Mouse (Mus musculus): ENCODE data around the gene Krtap1-5. TPM values are rescaled to one million over a fixed set of nuclear protein-coding genes. Genes with fewer than 3 reads are reported as not detected.
"Not testable (repeated sequence)": the region's sequence is repeated elsewhere in the genome, so short reads cannot be mapped to it uniquely, and the experiment has no call there.

Gene Krtap1-5
- not detected in 2 replicates for polyA plus RNA-seq (2015; fragmentation: Nextera tagmentation; extraction: Ambion mirVana)

DNA sequence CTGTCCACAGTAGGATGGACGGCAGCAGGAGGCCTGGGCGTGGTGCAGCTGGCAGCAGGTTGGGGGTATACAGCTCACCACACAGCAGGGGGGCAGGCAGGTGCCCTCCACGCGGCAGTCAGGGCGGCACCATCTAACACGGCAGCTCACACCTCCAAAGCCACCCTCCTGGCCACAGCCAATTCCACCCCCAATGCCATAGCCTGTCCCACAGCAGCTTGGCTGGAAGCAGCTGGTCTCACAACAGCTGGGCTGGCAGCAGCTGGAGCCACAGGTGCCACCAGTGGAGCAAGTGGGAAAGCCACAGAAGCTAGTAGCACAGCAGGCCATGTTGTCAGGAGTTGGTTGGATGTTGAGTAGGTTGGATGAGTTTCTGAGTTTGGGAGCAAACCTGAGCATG is at the start of gene Krtap1-5:
TSS of gene Krtap1-5 (minus strand) at position 381 of the 400 bp plus-strand sequence.
- no peak for ATAC-seq (ENCODE audit: extremely low read depth, insufficient number of reproducible peaks, low FRiP score, low TSS enrichment)
- WGBS: 86% methylated on average over 6 of the region's 6 CpGs
- Histone ChIP-seq H3K27me3 (replicated peaks) (no peaks in the 10 kb centered on the region), H3K4me3 (no peak within 1 kb of the TSS), H3K9me3 (no peaks in the 10 kb centered on the region), H3K9ac (no peak within 1 kb of the TSS), H3K36me3 (no peaks in the 10 kb centered on the region), H3K27ac (replicated peaks) (no peak within 1 kb of the TSS), H3K4me1 (no peaks in the 10 kb centered on the region), H3K4me2 (no peak within 1 kb of the TSS)

GRCm38 (mm10) chr11:99628138-99628537 is 47.3 kb upstream of the Krtap1-5 start, which contains the start of gene Krtap4-1:
TSS of gene Krtap4-1 (minus strand) at chr11:99628238.
- Histone ChIP-seq H3K4me3 (no peak within 1 kb of the TSS), H3K4me1 (no peaks in the 10 kb centered on the region), H3K9me3 (no peaks in the 10 kb centered on the region), H3K9ac (no peak within 1 kb of the TSS), H3K27ac (replicated peaks) (no peak within 1 kb of the TSS), H3K36me3 (no peaks in the 10 kb centered on the region), H3K27me3 (replicated peaks) (no peaks in the 10 kb centered on the region), H3K4me2 (no peak within 1 kb of the TSS)
- ATAC-seq (ENCODE audit: extremely low read depth, insufficient number of reproducible peaks, low FRiP score, low TSS enrichment): no peak
- WGBS: 68% methylated on average over 4 of the region's 4 CpGs

DNA sequence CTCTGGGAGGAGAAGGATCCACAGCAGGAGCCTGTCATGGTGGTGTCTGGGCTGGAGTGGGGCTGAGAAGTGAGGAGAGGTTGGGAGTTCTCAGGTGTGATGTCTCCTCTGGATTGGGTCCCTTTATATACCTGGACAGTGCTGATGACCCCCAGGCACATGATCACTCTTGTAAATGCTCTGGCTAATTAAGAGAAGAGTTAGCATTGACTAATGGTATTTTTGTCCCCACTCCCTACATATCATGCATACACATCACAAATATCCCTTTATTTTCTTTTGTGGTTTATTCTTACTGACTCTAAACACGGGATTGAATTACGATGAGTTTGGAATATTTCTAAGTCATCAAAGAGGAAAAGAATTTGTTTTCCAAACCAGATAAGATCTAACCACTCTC is 39.5 kb upstream of the Krtap1-5 start, which contains the start of gene Gm11562:
TSS of gene Gm11562 (minus strand) at position 101 of the 400 bp plus-strand sequence.
- Histone ChIP-seq H3K27ac (replicated peaks) (no peak within 1 kb of the TSS), H3K4me2 (no peak within 1 kb of the TSS), H3K27me3 (replicated peaks) (no peaks in the 10 kb centered on the region), H3K9ac (no peak within 1 kb of the TSS), H3K4me3 (no peak within 1 kb of the TSS), H3K9me3 (no peaks in the 10 kb centered on the region), H3K4me1 (no peaks in the 10 kb centered on the region), H3K36me3 (no peaks in the 10 kb centered on the region)
- 76% methylated on average over 2 of the region's 2 CpGs for WGBS
- ATAC-seq (ENCODE audit: extremely low read depth, insufficient number of reproducible peaks, low FRiP score, low TSS enrichment): no peak

DNA sequence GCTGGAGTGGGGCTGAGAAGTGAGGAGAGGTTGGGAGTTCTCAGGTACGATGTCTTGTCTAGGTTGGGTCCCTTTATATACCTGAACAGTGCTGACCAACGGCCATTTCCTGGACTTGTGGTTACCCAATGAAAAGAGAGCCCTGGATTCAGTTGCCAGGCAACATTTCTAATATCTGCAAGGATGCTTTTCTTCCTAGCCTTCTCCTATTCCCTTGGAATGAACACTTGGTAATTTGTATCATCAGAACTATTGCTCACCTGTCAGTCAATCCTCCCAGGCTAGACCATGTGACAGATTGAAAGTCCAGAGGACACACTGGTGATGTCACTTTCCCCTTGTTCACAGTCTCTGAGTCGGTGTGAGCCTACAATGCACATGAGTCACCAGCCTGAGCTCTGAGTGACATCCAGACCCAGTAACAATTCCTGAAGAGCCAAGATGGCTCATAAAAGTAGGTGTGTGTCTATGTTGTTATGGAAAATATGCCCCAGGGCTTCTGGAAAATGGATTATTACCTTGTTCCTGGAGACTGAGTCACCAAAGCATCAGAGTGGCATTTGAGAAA is 34.1 kb upstream of the Krtap1-5 start, which contains the start of gene Krtap2-4:
TSS of gene Krtap2-4 (minus strand) at position 51 of the 568 bp plus-strand sequence.
- Histone ChIP-seq H3K9me3 (no peaks in the 10 kb centered on the region), H3K9ac (no peak within 1 kb of the TSS), H3K36me3 (no peaks in the 10 kb centered on the region), H3K27me3 (replicated peaks) (no peaks in the 10 kb centered on the region), H3K4me1 (no peaks in the 10 kb centered on the region), H3K4me2 (no peak within 1 kb of the TSS), H3K4me3 (no peak within 1 kb of the TSS), H3K27ac (replicated peaks) (no peak within 1 kb of the TSS)
- ATAC-seq (ENCODE audit: extremely low read depth, insufficient number of reproducible peaks, low FRiP score, low TSS enrichment): no peak
- WGBS: 61% methylated on average over 3 of the region's 3 CpGs

DNA sequence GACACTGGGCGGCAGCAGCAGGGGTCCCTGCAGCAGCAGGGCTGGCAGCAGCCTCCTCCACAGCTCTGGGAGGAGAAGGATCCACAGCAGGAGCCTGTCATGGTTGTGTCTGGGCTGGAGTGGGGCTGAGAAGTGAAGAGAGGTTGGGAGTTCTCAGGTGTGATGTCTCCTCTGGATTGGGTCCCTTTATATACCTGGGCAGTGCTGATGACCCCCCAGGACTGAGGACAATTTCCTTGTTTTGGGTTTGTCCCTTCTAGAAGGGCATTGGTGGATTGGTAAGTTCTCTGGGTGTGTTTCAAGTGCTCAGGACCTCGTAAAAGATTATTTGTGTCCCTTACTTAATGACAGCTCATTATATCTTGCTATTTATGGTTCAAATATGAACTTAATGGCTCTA is 29.3 kb upstream of the Krtap1-5 start, which contains the start of gene Gm11937:
TSS of gene Gm11937 (minus strand) at position 101 of the 400 bp plus-strand sequence.
- ATAC-seq (ENCODE audit: extremely low read depth, insufficient number of reproducible peaks, low FRiP score, low TSS enrichment); H3K4me1 ChIP-seq; H3K27me3 ChIP-seq (replicated peaks); H3K9me3 ChIP-seq; H3K36me3 ChIP-seq; H3K4me3 ChIP-seq; H3K4me2 ChIP-seq; H3K27ac ChIP-seq (replicated peaks); H3K9ac ChIP-seq: not testable (repeated sequence)
- WGBS: 55% methylated on average over 1 of the region's 2 CpGs

DNA sequence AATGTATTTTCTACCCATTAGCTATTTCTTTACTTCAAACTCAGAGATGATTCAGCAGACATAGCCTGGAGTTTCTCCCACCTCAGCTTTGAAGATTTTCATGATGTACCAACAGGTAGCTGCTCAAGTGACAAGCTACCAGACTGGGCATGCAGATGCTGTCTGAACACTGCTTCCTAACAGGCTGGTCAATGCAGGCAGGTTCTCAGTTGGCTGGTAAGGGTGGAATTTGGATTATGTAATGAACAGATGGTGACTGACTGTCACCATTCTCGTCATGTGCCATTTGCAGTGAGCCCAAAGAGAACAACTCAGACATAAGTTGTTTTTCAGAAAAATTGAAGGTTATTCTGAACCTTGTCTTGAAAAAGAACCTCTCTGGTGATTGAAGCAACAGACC is 28.3 kb upstream of the Krtap1-5 start:
- no peak for ATAC-seq (ENCODE audit: extremely low read depth, insufficient number of reproducible peaks, low FRiP score, low TSS enrichment)
- WGBS: 52% methylated on average over 1 of the region's 1 CpGs

GRCm38 (mm10) chr11:99603208-99603607 is 22.4 kb upstream of the Krtap1-5 start, which contains the start of gene Gm11938:
TSS of gene Gm11938 (minus strand) at chr11:99603308.
- not testable (repeated sequence) for H3K4me1 ChIP-seq; H3K9me3 ChIP-seq; H3K4me3 ChIP-seq; H3K27me3 ChIP-seq (replicated peaks); ATAC-seq (ENCODE audit: extremely low read depth, insufficient number of reproducible peaks, low FRiP score, low TSS enrichment); H3K36me3 ChIP-seq; H3K9ac ChIP-seq; H3K27ac ChIP-seq (replicated peaks); H3K4me2 ChIP-seq
- WGBS: 42% methylated on average over 1 of the region's 1 CpGs

More for the DNA sequence above, 28.3 kb upstream of the Krtap1-5 start:
- Histone ChIP-seq H3K27ac (replicated peaks) (no peak overlapping the region), H3K9ac (no peak overlapping the region), H3K36me3 (no peaks in the 10 kb centered on the region), H3K4me3 (no peak overlapping the region), H3K4me2 (no peak overlapping the region), H3K9me3 (no peaks in the 10 kb centered on the region), H3K27me3 (replicated peaks) (peaks cover 10% of the 10 kb centered on the region; the same call in 1 of the 2 replicates), H3K4me1 (no peaks in the 10 kb centered on the region)

GRCm38 (mm10) chr11:99597742-99598141 is 16.9 kb upstream of the Krtap1-5 start, which contains the start of gene Krtap9-3:
TSS of gene Krtap9-3 (minus strand) at chr11:99598105.
- H3K4me3 ChIP-seq; H3K27me3 ChIP-seq (replicated peaks); H3K27ac ChIP-seq (replicated peaks); H3K4me1 ChIP-seq; ATAC-seq (ENCODE audit: extremely low read depth, insufficient number of reproducible peaks, low FRiP score, low TSS enrichment); H3K9me3 ChIP-seq; H3K36me3 ChIP-seq; H3K4me2 ChIP-seq; H3K9ac ChIP-seq: not testable (repeated sequence)
- 78% methylated on average over 6 of the region's 6 CpGs for WGBS

DNA sequence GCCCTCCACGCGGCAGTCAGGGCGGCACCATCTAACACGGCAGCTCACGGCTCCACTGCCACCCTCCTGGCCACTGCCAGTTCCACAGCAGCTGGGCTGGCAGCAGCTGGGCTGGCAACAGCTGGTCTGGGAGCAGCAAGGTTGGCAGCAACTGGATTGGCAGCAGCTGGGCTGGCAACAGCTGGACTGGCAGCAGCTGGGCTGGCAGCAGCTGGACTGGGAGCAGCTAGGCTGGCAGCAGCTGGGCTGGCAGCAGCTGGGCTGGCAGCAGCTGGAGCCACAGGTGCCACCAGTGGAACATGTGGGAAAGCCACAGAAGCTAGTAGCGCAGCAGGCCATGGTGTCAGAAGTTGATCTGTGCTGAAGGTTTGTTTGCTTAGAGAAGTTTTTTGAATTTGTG is 10.2 kb upstream of the Krtap1-5 start, which contains the start of gene Krtap1-3:
TSS of gene Krtap1-3 (minus strand) at position 359 of the 400 bp plus-strand sequence.
- Histone ChIP-seq H3K9me3 (no peaks in the 10 kb centered on the region), H3K9ac (no peak within 1 kb of the TSS), H3K27me3 (replicated peaks) (no peaks in the 10 kb centered on the region), H3K27ac (replicated peaks) (no peak within 1 kb of the TSS), H3K4me1 (no peaks in the 10 kb centered on the region), H3K4me2 (no peak within 1 kb of the TSS), H3K4me3 (no peak within 1 kb of the TSS), H3K36me3 (no peaks in the 10 kb centered on the region)
- whole genome bisulfite sequencing: 88% methylated on average over 6 of the region's 6 CpGs
- no peak for ATAC-seq (ENCODE audit: extremely low read depth, insufficient number of reproducible peaks, low FRiP score, low TSS enrichment)

- Histone ChIP-seq H3K9me3 (no peaks in the 10 kb centered on the region), H3K27me3 (replicated peaks) (no peaks in the 10 kb centered on the region), H3K9ac (no peak overlapping the region), H3K27ac (replicated peaks) (no peak overlapping the region), H3K4me2 (no peak overlapping the region), H3K4me1 (no peaks in the 10 kb centered on the region), H3K36me3 (no peaks in the 10 kb centered on the region), H3K4me3 (no peak overlapping the region)
- WGBS: 75% methylated on average over 7 of the region's 7 CpGs
- no peak for ATAC-seq (ENCODE audit: extremely low read depth, insufficient number of reproducible peaks, low FRiP score, low TSS enrichment)
Observed at GRCm38 (mm10) chr11:99585096-99585495, 4.3 kb upstream of the Krtap1-5 start.

DNA sequence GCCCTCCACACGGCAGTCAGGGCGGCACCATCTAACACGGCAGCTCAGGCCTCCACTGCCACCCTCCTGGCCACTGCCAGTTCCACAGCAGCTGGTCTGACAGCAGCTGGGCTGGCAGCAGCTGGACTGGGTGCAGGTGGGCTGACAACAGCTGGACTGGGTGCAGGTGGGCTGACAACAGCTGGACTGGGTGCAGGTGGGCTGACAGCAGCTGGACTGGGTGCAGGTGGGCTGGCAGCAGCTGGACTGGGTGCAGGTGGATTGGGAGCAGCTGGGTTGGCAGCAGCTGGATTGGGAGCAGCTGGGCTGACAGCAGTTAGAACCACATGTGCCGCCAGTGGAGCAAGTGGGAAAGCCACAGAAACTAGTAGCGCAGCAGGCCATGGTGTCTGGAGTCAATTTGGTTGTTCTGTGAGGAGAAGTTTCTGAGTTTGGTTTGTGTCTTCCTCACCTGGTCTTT is 2.5 kb upstream of the Krtap1-5 start, which contains the start of gene Krtap1-4:
TSS of gene Krtap1-4 (minus strand) at position 410 of the 460 bp plus-strand sequence.
- WGBS: 65% methylated on average over 5 of the region's 5 CpGs
- ATAC-seq (ENCODE audit: extremely low read depth, insufficient number of reproducible peaks, low FRiP score, low TSS enrichment): no peak
- H3K27ac ChIP-seq (replicated peaks): no peak within 1 kb of the TSS

GRCm38 (mm10) chr11:99581564-99581963 is 748 bp upstream of the Krtap1-5 start:
- Histone ChIP-seq H3K4me3 (no peak overlapping the region), H3K27ac (replicated peaks) (no peak overlapping the region), H3K4me1 (no peaks in the 10 kb centered on the region), H3K27me3 (replicated peaks) (no peaks in the 10 kb centered on the region), H3K9me3 (no peaks in the 10 kb centered on the region), H3K9ac (no peak overlapping the region), H3K4me2 (no peak overlapping the region), H3K36me3 (no peaks in the 10 kb centered on the region)
- no peak for ATAC-seq (ENCODE audit: extremely low read depth, insufficient number of reproducible peaks, low FRiP score, low TSS enrichment)
- WGBS: 69% methylated on average over 6 of the region's 6 CpGs

More for the DNA sequence above, 2.5 kb upstream of the Krtap1-5 start, which contains the start of gene Krtap1-4:
- Histone ChIP-seq H3K9me3 (no peaks in the 10 kb centered on the region), H3K4me3 (no peak within 1 kb of the TSS), H3K9ac (no peak within 1 kb of the TSS), H3K36me3 (no peaks in the 10 kb centered on the region), H3K4me1 (no peaks in the 10 kb centered on the region), H3K27me3 (replicated peaks) (no peaks in the 10 kb centered on the region), H3K4me2 (no peak within 1 kb of the TSS)
